Mouse (Mus musculus) heart, postnatal 10 days (tissue): ENCODE data around the gene Rhox3h. TPM values are rescaled to one million over a fixed set of nuclear protein-coding genes. Genes with fewer than 3 reads are reported as not detected.
"Not testable (repeated sequence)": the region's sequence is repeated elsewhere in the genome, so short reads cannot be mapped to it uniquely, and the experiment has no call there.

Experiments used
- DNase-seq, 2 experiments: peaks; one replicate each; pipeline ENCODE4 v3.0.0; 2021
- intact Hi-C: fragments of 180-260 bp; cut with DNase I; formaldehyde crosslinking; loops from one replicate; pipeline ENCODE4 v1.15.1; 2025
- total RNA-seq, 2 experiments: library from RNA; stranded (reverse); gene quantifications; 2 replicates each; pipeline ENCODE4 v1.2.3; 2021

Rhox3h gene
- total RNA-seq = not detected

DNA sequence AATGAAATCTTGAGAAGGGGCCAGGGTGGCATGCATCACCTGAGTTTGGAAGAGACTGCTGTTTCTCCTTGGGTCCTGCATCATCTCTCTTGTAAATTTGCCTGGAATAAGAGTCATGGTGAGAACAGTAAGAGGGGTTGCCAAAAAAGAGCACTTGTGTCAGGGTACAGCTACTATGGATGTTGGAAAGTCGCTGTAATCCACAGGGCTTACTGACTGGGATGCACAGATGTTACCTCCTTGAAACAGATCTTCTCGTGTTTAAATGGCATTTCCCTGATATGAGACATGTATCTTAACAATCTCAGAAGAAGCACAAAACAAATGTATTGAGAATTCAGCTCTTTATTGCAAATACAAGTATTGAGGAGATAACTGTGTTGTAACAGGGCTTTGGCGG lies at the start of gene Rhox3h:
Gene Rhox3h, minus strand, starts transcription at position 101 of the 400 bp plus-strand sequence.
- intact Hi-C loops = not testable (repeated sequence)

DNA sequence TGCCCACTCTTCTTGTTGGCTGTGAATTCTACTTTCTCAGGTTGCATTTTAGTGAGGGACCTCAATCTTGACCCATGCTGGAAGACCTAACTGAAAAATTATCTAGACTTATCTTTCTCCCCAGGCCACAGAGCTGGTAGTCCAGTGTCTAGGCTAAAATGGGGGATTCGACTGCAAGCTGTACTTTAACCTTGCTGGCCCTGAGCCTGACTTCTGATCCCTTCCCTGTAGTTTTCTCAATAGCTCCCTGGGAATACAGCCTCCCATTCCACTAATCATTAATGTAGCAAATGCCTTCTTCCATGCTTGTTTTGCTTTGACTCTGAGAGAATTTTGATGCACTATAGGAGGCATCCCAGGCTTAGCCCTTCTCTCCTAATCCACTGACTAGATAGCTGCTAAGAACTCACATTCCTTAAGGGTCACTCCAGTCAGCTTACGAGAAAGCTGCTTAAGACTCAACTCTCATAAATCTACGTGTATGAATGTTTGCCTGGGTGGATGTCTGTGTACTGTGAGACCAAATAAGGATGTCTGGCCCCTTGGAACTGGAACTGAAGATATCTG lies 33.3 kb upstream of the Rhox3h start:
- intact Hi-C loops = no loop called here
- no peak for DNase-seq

More for the DNA sequence above, at the start of gene Rhox3h:
- DNase-seq = not testable (repeated sequence)

DNA sequence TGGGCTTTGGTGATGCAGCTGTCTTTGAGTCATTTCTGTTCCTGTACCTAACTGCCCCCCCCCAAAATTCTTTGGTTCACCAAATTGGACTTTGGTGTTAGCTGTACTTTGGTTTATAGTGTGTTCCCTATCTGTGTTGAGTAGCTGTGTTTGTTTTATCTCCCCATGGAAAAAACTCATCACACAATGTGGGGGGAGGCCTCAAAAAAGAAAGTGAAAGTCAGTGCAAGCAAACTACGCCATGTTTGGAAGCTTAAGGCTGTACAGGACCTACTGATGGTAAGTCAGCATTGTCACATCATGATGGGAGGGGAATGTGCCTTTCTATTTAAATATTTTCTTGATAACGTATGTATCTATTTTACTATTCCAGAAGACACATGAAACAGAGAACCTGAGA lies 23.7 kb upstream of the Rhox3h start:
- intact Hi-C loops = no loop called here
- no peak for DNase-seq

DNA sequence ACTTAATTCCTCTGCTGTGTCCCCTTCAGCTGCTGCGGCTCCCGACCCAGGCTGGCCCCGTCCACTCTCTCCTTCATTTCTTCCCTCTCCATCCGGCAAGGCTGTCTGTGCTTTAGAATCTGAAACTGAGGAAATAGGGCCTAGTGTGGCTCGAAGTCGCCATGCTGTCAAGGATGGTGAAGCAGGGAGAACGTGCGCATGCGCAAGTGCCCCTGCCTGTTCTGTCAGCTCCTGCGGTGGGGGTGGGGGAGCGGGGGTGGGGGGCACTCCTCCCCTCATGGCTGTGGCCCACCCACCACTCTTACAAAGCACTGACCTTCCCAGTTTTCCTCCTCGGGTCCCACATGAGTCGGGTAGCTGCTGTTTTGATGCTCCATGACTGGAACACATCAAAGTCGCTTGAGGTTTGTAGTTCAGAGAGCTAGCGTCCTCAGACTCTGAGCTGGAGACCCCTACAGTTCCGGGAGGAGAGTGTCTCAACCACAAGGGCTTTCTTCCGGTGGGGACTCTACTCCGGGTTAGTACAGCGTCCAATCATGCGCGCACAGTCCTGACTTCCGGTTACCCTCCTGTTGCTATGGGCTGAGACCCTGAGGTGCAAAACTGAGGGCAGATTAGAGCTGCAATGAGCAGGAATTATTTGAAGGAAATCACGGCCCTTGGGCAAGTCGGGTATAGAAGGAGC lies 14.6 kb upstream of the Rhox3h start:
- intact Hi-C loops = no loop called here
- DNase-seq = no peak

DNA sequence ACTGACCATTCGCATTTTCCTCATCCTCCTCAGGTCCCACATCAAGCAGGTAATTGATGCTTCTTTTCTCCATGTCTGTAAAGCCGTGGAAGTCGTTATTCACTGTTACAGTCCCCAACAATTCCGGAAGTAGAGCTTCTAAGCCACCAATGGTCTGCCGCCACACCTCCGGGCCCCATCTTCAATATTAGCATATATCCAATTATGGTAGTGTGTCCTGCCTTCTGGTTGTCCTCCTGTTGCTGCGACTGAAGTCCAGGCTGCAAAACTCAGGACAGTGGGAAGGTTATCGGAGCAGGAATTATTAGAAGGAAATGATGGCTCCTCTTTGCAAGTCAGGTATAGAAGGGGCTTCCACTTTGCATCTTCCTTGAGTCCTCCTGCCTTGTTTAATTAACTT lies 4.6 kb upstream of the Rhox3h start, which contains the start of gene Rhox2h:
Gene Rhox2h, minus strand, starts transcription at position 101 of the 400 bp plus-strand sequence.
- DNase-seq, intact Hi-C loops: not testable (repeated sequence)

DNA sequence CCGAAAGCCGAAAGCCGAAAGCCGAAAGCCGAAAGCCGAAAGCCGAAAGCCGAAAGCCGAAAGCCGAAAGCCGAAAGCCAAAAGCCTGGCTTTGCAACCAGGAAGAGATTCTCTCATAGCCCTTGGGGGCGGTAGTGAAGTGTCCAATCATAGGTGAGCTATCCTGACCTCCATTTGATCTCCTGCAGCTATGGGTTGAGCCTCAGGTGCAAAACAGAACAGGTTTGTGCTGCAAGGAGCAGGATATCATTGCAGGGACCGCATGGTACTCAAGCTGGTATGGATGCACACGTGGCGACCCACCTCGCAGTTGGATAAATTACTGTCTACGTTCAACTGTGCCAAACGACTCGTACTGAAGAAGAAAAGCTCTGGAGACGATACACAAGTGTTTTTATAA lies 17.3 kb downstream of the Rhox3h start, which contains the start of gene Rhox4g:
Gene Rhox4g, minus strand, starts transcription at position 101 of the 400 bp plus-strand sequence.
- DNase-seq, intact Hi-C loops: not testable (repeated sequence)

DNA sequence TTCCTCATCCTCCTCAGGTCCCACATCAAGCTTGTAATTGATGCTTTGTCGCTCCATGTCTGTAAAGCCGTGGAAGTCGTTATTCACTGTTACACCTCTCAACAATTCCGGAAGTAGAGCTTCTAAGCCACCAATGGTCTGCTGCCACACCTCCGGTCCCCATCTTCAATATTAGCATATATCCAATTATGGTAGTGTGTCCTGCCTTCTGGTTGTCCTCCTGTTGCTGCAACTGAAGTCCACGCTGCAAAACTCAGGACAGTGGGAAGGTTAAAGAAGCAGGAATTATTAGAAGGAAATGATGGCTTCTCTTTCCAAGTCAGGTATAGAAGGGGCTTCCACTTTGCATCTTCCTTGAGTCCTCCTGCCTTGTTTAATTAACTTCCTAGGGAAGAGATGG lies 25.2 kb downstream of the Rhox3h start, which contains the start of gene Rhox2g:
Gene Rhox2g, minus strand, starts transcription at position 101 of the 400 bp plus-strand sequence.
- DNase-seq, intact Hi-C loops: not testable (repeated sequence)

DNA sequence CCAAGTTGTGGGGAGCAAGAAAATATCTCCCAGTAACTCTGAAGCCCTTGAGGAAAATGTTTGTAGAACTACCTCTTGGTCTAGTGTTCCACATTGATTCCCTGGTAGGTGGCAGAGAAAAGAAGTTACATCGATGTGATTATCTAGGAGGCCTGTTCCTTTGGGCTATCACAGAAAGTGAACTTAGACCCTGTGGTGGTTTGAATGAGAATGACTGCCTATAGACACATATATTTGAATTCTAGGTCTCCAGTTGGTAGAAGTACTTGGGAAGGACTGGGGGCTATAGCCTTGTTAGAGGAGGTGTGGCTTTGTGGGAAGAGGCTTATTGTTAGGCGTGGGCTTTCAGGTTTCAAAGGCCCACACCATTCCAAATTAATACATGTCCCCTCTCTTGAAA lies 40.1 kb downstream of the Rhox3h start, which contains the start of gene Rhox3g:
Gene Rhox3g, minus strand, starts transcription at position 101 of the 400 bp plus-strand sequence.
- intact Hi-C loops = not testable (repeated sequence)

More for the DNA sequence above, 40.1 kb downstream of the Rhox3h start, which contains the start of gene Rhox3g:
- DNase-seq = not testable (repeated sequence)

Other genes starting within 250 kb of the Rhox3h start
- not detected for gene Rhox4b, start 236.3 kb downstream of the Rhox3h start, total RNA-seq
- gene Rhox2c, start 215.1 kb downstream of the Rhox3h start, total RNA-seq = not detected
- gene Rhox3c, start 210.2 kb downstream of the Rhox3h start, total RNA-seq = not detected
- not detected for gene Rhox4c, start 188.4 kb downstream of the Rhox3h start, total RNA-seq
- gene Rhox2d, start 175.3 kb downstream of the Rhox3h start, total RNA-seq = not detected
- not detected for gene Rhox4d, start 154.4 kb downstream of the Rhox3h start, total RNA-seq
- not detected for gene Rhox2e, start 138.3 kb downstream of the Rhox3h start, total RNA-seq
- gene Rhox3e, start 126.7 kb downstream of the Rhox3h start, total RNA-seq = not detected
- not detected for gene Rhox4e, start 111.4 kb downstream of the Rhox3h start, total RNA-seq
- not detected for gene Rhox2f, start 97.4 kb downstream of the Rhox3h start, total RNA-seq
- gene Rhox3f, start 87.8 kb downstream of the Rhox3h start, total RNA-seq = not detected
- gene Rhox4f, start 61.1 kb downstream of the Rhox3h start, total RNA-seq = not detected
- not detected for gene Rhox3g, start 40.2 kb downstream of the Rhox3h start, total RNA-seq
- gene Rhox2g, start 25.3 kb downstream of the Rhox3h start, total RNA-seq = not detected
- gene Rhox4g, start 17.4 kb downstream of the Rhox3h start, total RNA-seq = not detected
- not detected for gene Rhox2h, start 4.5 kb upstream of the Rhox3h start, total RNA-seq
- gene Rhox5, start 136.1 kb upstream of the Rhox3h start, total RNA-seq = 1 to 10 TPM; 3.9 to 4.5 TPM
- gene Rhox6, start 158.1 kb upstream of the Rhox3h start, total RNA-seq = not detected
- not detected for gene Rhox7a, start 162.9 kb upstream of the Rhox3h start, total RNA-seq
- not detected for gene Rhox8, start 210.2 kb upstream of the Rhox3h start, total RNA-seq
- not detected for gene Rhox7b, start 228.5 kb upstream of the Rhox3h start, total RNA-seq
- gene Rhox9, start 233.0 kb upstream of the Rhox3h start, total RNA-seq = not detected